Mouse (Mus musculus): ENCODE measurements at regions not wholly inside any gene's neighbourhood (a gene's known extent, or its start where the extent isn't known, plus 50 kb on each side); places are given as distances from the start of the nearest gene placed in this dataset.

GRCm38 (mm10) chr3:47280270-47280669, 832.3 kb upstream of the Pabpc4l start:
- TF ChIP-seq CTCF (IDR thresholded peaks at IDR 0.05; ENCODE audit: borderline replicate concordance, insufficient read depth, low read depth, low read length) (no peak), POLR2A (IDR thresholded peaks at IDR 0.05; ENCODE audit: borderline replicate concordance, insufficient read depth, low read length) (no peak)
